Mouse (Mus musculus): ENCODE data around the gene Sez6l.

GRCm38 (mm10) chr5:112583304-112583703 lies 6.3 kb upstream of the Sez6l start:
- TF ChIP-seq CTCF (IDR thresholded peaks at IDR 0.05; ENCODE audit: borderline replicate concordance, insufficient read depth, low read length) (no peak), POLR2A (IDR thresholded peaks at IDR 0.05; ENCODE audit: low read depth, low read length) (no peak)
